Mouse (Mus musculus) lung, embryonic 15.5 days (tissue): ENCODE results near the gene Gpd2. TPM values are rescaled to one million over a fixed set of nuclear protein-coding genes. Genes with fewer than 3 reads are reported as not detected.

ENCODE experiments used
- ATAC-seq: fragments of 200-750 bp; cut with Nextera tagmentation; 2 replicates; pipeline ENCODE4 v1.8.0; 2017; ENCODE audit warnings: moderate number of reproducible peaks, borderline replicate concordance; ENCODE audit not compliant: low FRiP score, low TSS enrichment; ENCODE audit errors: extremely low read depth
- H3K27ac ChIP-seq: fragments of 300-500 bp; sonication (generic); 2 replicates; pipeline ENCODE4 v1.5.1; 2015; ENCODE audit warnings: moderate library complexity, mild to moderate bottlenecking, inconsistent platforms
- H3K27me3 ChIP-seq: fragments of 300-500 bp; sonication (generic); 2 replicates; pipeline ENCODE4 v1.6.1; 2015; ENCODE audit warnings: inconsistent platforms
- H3K36me3 ChIP-seq: fragments of 300-500 bp; sonication (generic); 2 replicates; pipeline ENCODE4 v1.6.1; 2015; ENCODE audit warnings: inconsistent platforms
- H3K4me1 ChIP-seq: fragments of 300-500 bp; sonication (generic); 2 replicates; pipeline ENCODE4 v1.6.1; 2015; ENCODE audit warnings: inconsistent platforms
- H3K4me2 ChIP-seq: fragments of 300-500 bp; sonication (generic); 2 replicates; pipeline ENCODE4 v1.6.1; 2015; ENCODE audit warnings: inconsistent platforms, mild to moderate bottlenecking, moderate library complexity
- H3K4me3 ChIP-seq: fragments of 300-500 bp; sonication (generic); 2 replicates; pipeline ENCODE4 v1.5.1; 2015; ENCODE audit warnings: mild to moderate bottlenecking, inconsistent platforms
- H3K9ac ChIP-seq: fragments of 300-500 bp; sonication (generic); 2 replicates; pipeline ENCODE4 v1.6.1; 2015; ENCODE audit warnings: inconsistent platforms
- H3K9me3 ChIP-seq: fragments of 300-500 bp; sonication (generic); 2 replicates; pipeline ENCODE4 v1.6.1; 2016; ENCODE audit warnings: inconsistent platforms
- WGBS: fragments of 180-500 bp; shearing (Covaris S2); methylation state at CpG from one replicate; pipeline ENCODE4 v1.1.7; 2015; 5-methylcytosine and 5-hydroxymethylcytosine counted together
- polyA plus RNA-seq: library from polyadenylated mRNA; unstranded; fragments of >200 nt; fragmentation: Nextera tagmentation; extraction: Ambion mirVana; gene quantifications from 2 replicates; pipeline ENCODE4 v1.2.1, GENCODE M21; 2015

Gene Gpd2
- polyA plus RNA-seq, 1 experiment from 2014 or later, result 16.9 TPM

GRCm38 (mm10) chr2:57411551-57411950 is 174.1 kb downstream of the Gpd2 start:
- ATAC-seq, result no peak
- 80% methylated on average over 2 of the region's 2 CpGs for whole genome bisulfite sequencing
- no peaks in the 10 kb centered on the region for H3K27me3 ChIP-seq
- H3K9me3 ChIP-seq, result no peaks in the 10 kb centered on the region
- H3K9ac ChIP-seq, result no peak overlapping the region
- H3K4me2 ChIP-seq, result no peak overlapping the region
- no peak overlapping the region for H3K27ac ChIP-seq
- H3K36me3 ChIP-seq, result no peaks in the 10 kb centered on the region
- H3K4me3 ChIP-seq, result no peak overlapping the region
- no peaks in the 10 kb centered on the region for H3K4me1 ChIP-seq

DNA sequence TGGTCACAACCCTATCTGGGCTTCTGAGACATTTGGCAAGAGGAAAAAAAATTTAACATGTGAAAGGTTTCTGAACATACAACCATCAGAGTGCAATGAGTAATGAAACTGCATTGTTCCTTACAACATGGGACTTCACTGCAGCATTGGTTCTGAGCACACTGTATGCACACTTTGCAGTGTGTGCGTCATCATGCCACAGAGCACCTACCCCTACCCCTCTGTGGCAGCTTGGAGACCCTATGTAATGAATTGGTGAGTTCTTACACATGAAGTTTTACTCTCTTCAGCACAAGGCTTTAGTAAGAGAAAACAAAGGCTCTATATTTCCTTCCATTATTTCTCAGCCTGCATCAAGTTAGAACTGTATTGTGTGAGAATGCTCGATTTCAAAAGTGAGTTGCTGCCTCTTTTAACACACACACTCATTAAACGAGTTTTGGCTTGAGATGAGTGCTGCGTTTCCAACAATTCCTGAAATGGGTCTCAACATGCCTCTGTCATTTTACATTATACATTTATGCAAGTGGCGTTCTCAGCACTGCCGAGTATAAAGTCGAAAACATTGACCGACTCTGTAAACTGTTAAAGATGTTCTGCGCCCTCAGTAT is 177.2 kb downstream of the Gpd2 start:
- Histone ChIP-seq H3K4me1 (no peaks in the 10 kb centered on the region), H3K27me3 (no peaks in the 10 kb centered on the region), H3K36me3 (no peaks in the 10 kb centered on the region), H3K9ac (no peak overlapping the region), H3K9me3 (no peaks in the 10 kb centered on the region), H3K4me3 (no peak overlapping the region), H3K27ac (no peak overlapping the region), H3K4me2 (no peak overlapping the region)
- ATAC-seq, result no peak
- WGBS, result 75% methylated on average over 9 of the region's 9 CpGs

DNA sequence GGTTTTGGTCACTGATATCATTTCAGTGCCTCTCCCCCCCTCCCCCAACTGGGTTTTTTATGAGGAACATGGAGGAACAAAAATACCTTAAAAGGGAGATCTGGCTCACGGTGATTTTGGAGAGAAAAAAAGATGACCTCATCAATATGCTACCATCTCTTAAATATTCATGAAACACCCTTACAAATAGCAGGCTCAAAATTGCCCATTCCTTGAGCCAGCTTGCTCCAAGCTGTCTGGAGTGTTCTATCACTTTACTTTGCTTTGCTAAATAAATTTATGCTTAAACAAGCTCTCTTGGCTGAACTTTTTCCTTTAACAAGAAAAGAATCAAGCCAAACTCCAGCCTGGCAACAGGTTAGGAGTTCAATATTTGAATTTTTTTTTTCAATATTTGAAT is 179.3 kb downstream of the Gpd2 start:
- no peaks in the 10 kb centered on the region for H3K9me3 ChIP-seq
- no peak overlapping the region for H3K4me3 ChIP-seq
- no peak overlapping the region for H3K9ac ChIP-seq
- no peak for ATAC-seq
- no peak overlapping the region for H3K4me2 ChIP-seq
- H3K4me1 ChIP-seq, result no peaks in the 10 kb centered on the region
- no peaks in the 10 kb centered on the region for H3K36me3 ChIP-seq
- H3K27me3 ChIP-seq, result no peaks in the 10 kb centered on the region
- no peak overlapping the region for H3K27ac ChIP-seq
- 64% methylated on average over 1 of the region's 1 CpGs for WGBS

Other genes with a start within 250 kb of the Gpd2 start
- 4.3 and 5.2 TPM in 2 replicates for gene Nr4a2, start 113.6 kb upstream of the Gpd2 start, polyA plus RNA-seq